Mouse (Mus musculus): ENCODE measurements around the gene 1700008P02Rik. TPM values are rescaled to one million over a fixed set of nuclear protein-coding genes. Genes with fewer than 3 reads are reported as not detected.
"Not testable (repeated sequence)": the region's sequence is repeated elsewhere in the genome, so short reads cannot be mapped to it uniquely, and the experiment has no call there.

Gene 1700008P02Rik
- polyA plus RNA-seq (2016; fragmentation: Nextera tagmentation; extraction: Ambion mirVana), result not detected in 2 replicates

- H3K27me3 ChIP-seq (ENCODE audit: low read depth, poor library complexity, severe bottlenecking), result no peaks in the 10 kb centered on the region
Measured at GRCm38 (mm10) chr3:6620343-6620742, at the start of gene 1700008P02Rik. TSS of gene 1700008P02Rik (minus strand) at chr3:6620443.

GRCm38 (mm10) chr3:6649411-6649810, 29.2 kb upstream of the 1700008P02Rik start:
- Histone ChIP-seq H3K27ac (replicated peaks) (no peak overlapping the region), H3K36me3 (no peaks in the 10 kb centered on the region), H3K4me1 (no peaks in the 10 kb centered on the region), H3K9me3 (replicated peaks) (no peaks in the 10 kb centered on the region), H3K27me3 (ENCODE audit: low read depth, poor library complexity, severe bottlenecking) (no peaks in the 10 kb centered on the region), H3K4me3 (no peak overlapping the region)
- DNase-seq (ENCODE audit: low spot score), result no peak
- WGBS, result 80% methylated on average over 2 of the region's 2 CpGs

More at GRCm38 (mm10) chr3:6620343-6620742, at the start of gene 1700008P02Rik:
- H3K36me3 ChIP-seq, result no peaks in the 10 kb centered on the region
- no peaks in the 10 kb centered on the region for H3K9me3 ChIP-seq (replicated peaks)
- no peaks in the 10 kb centered on the region for H3K4me1 ChIP-seq
- no peak for DNase-seq (ENCODE audit: low spot score)
- no peak within 1 kb of the TSS for H3K27ac ChIP-seq (replicated peaks)
- H3K4me3 ChIP-seq, result no peak within 1 kb of the TSS
- 94% methylated on average over 7 of the region's 7 CpGs for WGBS

DNA sequence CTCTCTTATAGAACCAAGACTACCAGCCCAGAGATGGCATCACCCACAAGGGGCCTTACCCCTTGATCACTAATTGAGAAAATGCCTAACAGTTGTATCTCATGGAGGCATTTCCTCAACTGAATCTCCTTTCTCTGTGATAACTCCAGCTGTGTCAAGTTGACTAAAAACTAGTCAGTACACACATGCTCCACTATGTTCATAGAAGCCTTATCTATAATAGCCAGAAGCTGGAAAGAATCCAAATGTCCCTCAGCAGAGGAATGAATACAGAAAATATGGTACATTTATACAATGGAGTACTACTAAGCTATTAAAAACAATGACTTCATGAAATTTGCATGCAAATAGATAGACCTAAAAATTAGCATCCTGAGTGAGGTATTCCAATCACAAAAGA, 17.9 kb upstream of the 1700008P02Rik start:
- not testable (repeated sequence) for H3K36me3 ChIP-seq; H3K4me3 ChIP-seq; H3K27ac ChIP-seq (replicated peaks); H3K27me3 ChIP-seq (ENCODE audit: low read depth, poor library complexity, severe bottlenecking); H3K9me3 ChIP-seq (replicated peaks); DNase-seq (ENCODE audit: low spot score); H3K4me1 ChIP-seq

- no peak for DNase-seq (ENCODE audit: low spot score)
Measured at GRCm38 (mm10) chr3:6634256-6634655, 14.0 kb upstream of the 1700008P02Rik start.

DNA sequence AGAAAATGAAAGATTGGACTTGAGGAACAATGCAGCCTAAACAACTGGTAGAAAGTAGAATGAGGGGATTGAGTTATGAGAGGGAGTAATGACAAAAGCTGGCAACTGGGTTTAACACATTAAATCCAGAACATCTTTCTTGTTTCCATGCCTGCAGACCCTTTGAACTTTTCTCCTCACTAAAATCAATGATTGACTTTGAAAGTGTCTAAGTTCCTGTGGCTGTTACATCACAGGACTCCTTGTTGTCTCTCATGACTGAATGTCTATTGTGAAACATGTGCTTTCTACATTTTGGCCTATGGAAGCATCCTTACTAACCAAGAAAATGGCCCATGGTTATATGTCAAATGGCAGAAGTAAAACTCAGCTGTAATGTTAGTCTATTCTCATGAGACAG, 2.4 kb downstream of the 1700008P02Rik start:
- H3K36me3 ChIP-seq, result no peaks in the 10 kb centered on the region

More at GRCm38 (mm10) chr3:6634256-6634655, 14.0 kb upstream of the 1700008P02Rik start:
- no peaks in the 10 kb centered on the region for H3K4me1 ChIP-seq
- H3K9me3 ChIP-seq (replicated peaks), result no peaks in the 10 kb centered on the region
- H3K36me3 ChIP-seq, result no peaks in the 10 kb centered on the region
- no peak overlapping the region for H3K27ac ChIP-seq (replicated peaks)
- H3K4me3 ChIP-seq, result no peak overlapping the region
- H3K27me3 ChIP-seq (ENCODE audit: low read depth, poor library complexity, severe bottlenecking), result no peaks in the 10 kb centered on the region

More for the DNA sequence above, 2.4 kb downstream of the 1700008P02Rik start:
- H3K27me3 ChIP-seq (ENCODE audit: low read depth, poor library complexity, severe bottlenecking), result no peaks in the 10 kb centered on the region
- no peak overlapping the region for H3K4me3 ChIP-seq
- H3K9me3 ChIP-seq (replicated peaks), result no peaks in the 10 kb centered on the region
- H3K4me1 ChIP-seq, result no peaks in the 10 kb centered on the region
- DNase-seq (ENCODE audit: low spot score), result no peak
- H3K27ac ChIP-seq (replicated peaks), result no peak overlapping the region

Data from midbrain, embryonic 10.5 days (tissue).